Mouse (Mus musculus) kidney, postnatal 0 days (tissue): Measurements from ENCODE around the gene Golgb1. TPM values are rescaled to one million over a fixed set of nuclear protein-coding genes. Genes with fewer than 3 reads are reported as not detected.

Source experiments
- ATAC-seq: fragments of 200-750 bp; cut with Nextera tagmentation; replicated peaks from 2 replicates; pipeline ENCODE4 v1.8.0; 2017; ENCODE audit warnings: low read depth, moderate number of reproducible peaks, moderate TSS enrichment, moderate library complexity; ENCODE audit not compliant: low FRiP score
- DNase-seq: peaks from one replicate; pipeline ENCODE4 v3.0.0-alpha.2; 2016; ENCODE audit warnings: low spot score
- H3K27ac ChIP-seq: fragments of 300-500 bp; sonication (generic); 2 replicates; pipeline ENCODE4 v1.5.1; 2014; ENCODE audit warnings: mild to moderate bottlenecking
- H3K27me3 ChIP-seq: fragments of 300-500 bp; sonication (generic); 2 replicates; pipeline ENCODE4 v1.6.1; 2014; ENCODE audit warnings: low read length, mixed read lengths; ENCODE audit not compliant: insufficient read depth
- H3K36me3 ChIP-seq: fragments of 300-500 bp; sonication (generic); 2 replicates; pipeline ENCODE4 v1.6.1; 2014; ENCODE audit warnings: low read length, mixed read lengths; ENCODE audit not compliant: insufficient read depth
- H3K4me1 ChIP-seq: fragments of 300-500 bp; sonication (generic); replicated peaks from 2 replicates; pipeline ENCODE4 v1.6.1; 2014; ENCODE audit warnings: antibody characterized with exemption, low read length, mixed read lengths; ENCODE audit not compliant: insufficient read depth
- H3K4me2 ChIP-seq: fragments of 300-500 bp; sonication (generic); 2 replicates; pipeline ENCODE4 v1.6.1; 2014; ENCODE audit warnings: mild to moderate bottlenecking, low read length, moderate library complexity, mixed read lengths
- H3K4me3 ChIP-seq: fragments of 300-500 bp; sonication (generic); replicated peaks from 2 replicates; pipeline ENCODE4 v1.5.1; 2014; ENCODE audit warnings: low read depth, low read length
- H3K9ac ChIP-seq: fragments of 300-500 bp; sonication (generic); 2 replicates; pipeline ENCODE4 v1.6.1; 2014; ENCODE audit warnings: low read depth, low read length
- H3K9me3 ChIP-seq: fragments of 300-500 bp; sonication (generic); replicated peaks from 2 replicates; pipeline ENCODE4 v1.6.1; 2016; ENCODE audit warnings: low read length, inconsistent platforms, mixed read lengths
- CTCF ChIP-seq: IDR thresholded peaks from 2 replicates; pipeline ENCODE4 v1.5.1; 2016; ENCODE audit warnings: antibody characterized with exemption, low read depth, mild to moderate bottlenecking, moderate library complexity
- WGBS: fragments of 180-500 bp; shearing (Covaris S2); extraction: QIAGEN DNeasy Blood & Tissue Kit; methylation state at CpG from one replicate; pipeline ENCODE4 v1.1.7; 2014; 5-methylcytosine and 5-hydroxymethylcytosine counted together
- polyA plus RNA-seq: library from polyadenylated mRNA; unstranded; fragments of >200 nt; fragmentation: Nextera tagmentation; extraction: Ambion mirVana; gene quantifications from 2 replicates; pipeline ENCODE4 v1.2.1, GENCODE M21; 2015

Gene Golgb1
- polyA plus RNA-seq, 1 experiment from 2014 or later, result 101 TPM

DNA sequence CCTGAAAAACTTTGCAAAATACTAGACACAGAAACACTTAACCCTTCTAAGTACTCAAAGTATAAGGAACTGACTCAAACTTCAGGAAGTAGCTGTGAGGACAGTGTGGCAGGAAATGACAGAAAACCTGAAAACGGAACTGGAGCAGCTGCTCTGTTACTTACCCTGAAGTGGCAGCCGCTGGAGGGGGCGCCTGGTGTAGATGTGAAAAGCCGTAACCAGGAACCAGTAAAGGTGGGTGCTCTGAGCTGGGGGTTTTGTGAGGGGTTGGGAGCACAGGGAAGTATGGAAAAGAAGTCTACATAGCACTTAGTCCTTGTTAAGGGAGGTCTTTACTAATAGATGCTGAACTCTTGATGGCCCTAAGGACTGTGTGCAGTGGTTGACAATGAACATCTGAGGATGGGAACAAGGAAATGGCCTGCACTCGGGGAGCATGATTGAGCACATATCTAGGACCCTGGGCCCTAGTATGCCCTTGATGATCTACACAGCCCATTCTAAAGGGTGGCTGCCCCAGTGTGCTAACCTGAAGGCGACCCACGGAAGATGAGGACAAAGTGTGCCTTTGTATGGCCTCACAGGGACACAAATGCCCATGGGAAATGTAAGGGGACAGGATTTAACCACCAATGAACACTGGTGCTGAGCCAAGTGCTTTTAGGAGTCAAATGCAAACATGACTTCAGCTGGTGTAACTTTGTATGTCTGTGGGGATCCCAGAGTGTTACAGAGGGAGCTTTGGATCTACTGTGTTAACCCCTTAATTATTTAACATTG, 60.1 kb downstream of the Golgb1 start, which contains the start of gene Hcls1:
Hcls1 (plus strand) TSS at position 143 of the 780 bp plus-strand sequence.
- no peak within 1 kb of the TSS for H3K9ac ChIP-seq
- TF ChIP-seq CTCF, result no peak
- no peak within 1 kb of the TSS for H3K4me2 ChIP-seq
- no peak within 1 kb of the TSS for H3K4me3 ChIP-seq
- H3K4me1 ChIP-seq, result no peaks in the 10 kb centered on the region
- DNase-seq (peak; percentile 37), ATAC-seq (no peak)
- peaks cover 24% of the 10 kb centered on the region; the same call in 1 of the 2 replicates for H3K36me3 ChIP-seq
- H3K27me3 ChIP-seq, result no peaks in the 10 kb centered on the region
- WGBS, result 71% methylated on average over 7 of the region's 7 CpGs
- H3K9me3 ChIP-seq, result no peaks in the 10 kb centered on the region
- peak within 1 kb of the TSS; percentile 50; the same call in 1 of the 2 replicates for H3K27ac ChIP-seq

DNA sequence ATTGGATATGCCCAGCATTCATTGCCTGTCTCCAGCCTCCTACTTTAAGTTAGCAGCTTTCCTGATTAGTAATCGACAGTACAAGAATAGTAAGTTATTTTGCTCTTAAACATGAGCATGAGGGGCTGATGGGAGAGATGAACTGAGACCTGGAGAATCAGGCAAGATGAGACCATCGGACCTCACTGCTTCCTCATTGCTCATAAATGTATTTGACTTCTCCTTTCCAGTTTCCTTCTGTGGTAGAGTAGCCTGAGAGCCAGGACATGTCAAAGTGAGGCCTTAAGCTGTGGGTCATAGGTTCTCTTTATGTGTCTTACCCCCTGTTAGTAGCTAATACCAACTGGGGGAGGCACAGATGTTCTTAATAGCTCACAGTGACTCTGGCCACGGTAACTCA, 60.9 kb downstream of the Golgb1 start:
- DNase-seq (no peak), ATAC-seq (no peak)
- H3K27ac ChIP-seq, result no peak overlapping the region
- no peak overlapping the region for H3K4me2 ChIP-seq
- 79% methylated on average over 3 of the region's 3 CpGs for WGBS
- no peaks in the 10 kb centered on the region for H3K27me3 ChIP-seq
- no peak overlapping the region for H3K4me3 ChIP-seq
- no peaks in the 10 kb centered on the region for H3K9me3 ChIP-seq
- peaks cover 19% of the 10 kb centered on the region; the same call in 1 of the 2 replicates for H3K36me3 ChIP-seq
- no peaks in the 10 kb centered on the region for H3K4me1 ChIP-seq
- no peak for TF ChIP-seq CTCF
- H3K9ac ChIP-seq, result no peak overlapping the region

- no peak overlapping the region for H3K27ac ChIP-seq
- H3K9ac ChIP-seq, result no peak overlapping the region
- ATAC-seq (no peak), DNase-seq (peak; percentile 13)
- WGBS, result 69% methylated on average over 6 of the region's 6 CpGs
- no peaks in the 10 kb centered on the region for H3K27me3 ChIP-seq
- no peak overlapping the region for H3K4me3 ChIP-seq
- H3K4me2 ChIP-seq, result no peak overlapping the region
- no peaks in the 10 kb centered on the region for H3K4me1 ChIP-seq
- TF ChIP-seq CTCF, result no peak
- no peaks in the 10 kb centered on the region for H3K36me3 ChIP-seq
- no peaks in the 10 kb centered on the region for H3K9me3 ChIP-seq
Measured at GRCm38 (mm10) chr16:36941137-36941727, 66.3 kb downstream of the Golgb1 start.

GRCm38 (mm10) chr16:36941895-36942294, 67.0 kb downstream of the Golgb1 start:
- DNase-seq (no peak), ATAC-seq (no peak)
- H3K4me3 ChIP-seq, result no peak overlapping the region
- no peaks in the 10 kb centered on the region for H3K9me3 ChIP-seq
- 76% methylated on average over 4 of the region's 4 CpGs for WGBS
- no peak for TF ChIP-seq CTCF
- no peak overlapping the region for H3K9ac ChIP-seq
- H3K36me3 ChIP-seq, result no peaks in the 10 kb centered on the region
- H3K4me1 ChIP-seq, result no peaks in the 10 kb centered on the region
- no peak overlapping the region for H3K27ac ChIP-seq
- no peaks in the 10 kb centered on the region for H3K27me3 ChIP-seq
- no peak overlapping the region for H3K4me2 ChIP-seq

GRCm38 (mm10) chr16:36943591-36943990, 68.7 kb downstream of the Golgb1 start:
- Histone ChIP-seq H3K27ac (no peak overlapping the region), H3K9me3 (no peaks in the 10 kb centered on the region), H3K4me3 (no peak overlapping the region), H3K4me2 (no peak overlapping the region), H3K9ac (no peak overlapping the region), H3K27me3 (no peaks in the 10 kb centered on the region), H3K36me3 (no peaks in the 10 kb centered on the region), H3K4me1 (no peaks in the 10 kb centered on the region)
- 88% methylated on average over 3 of the region's 3 CpGs for WGBS
- ATAC-seq, result no peak
- DNase-seq, result no peak
- TF ChIP-seq CTCF, result no peak

GRCm38 (mm10) chr16:36944895-36945424, 70.0 kb downstream of the Golgb1 start:
- no peak for ATAC-seq
- H3K4me2 ChIP-seq, result no peak overlapping the region
- no peak for DNase-seq
- no peaks in the 10 kb centered on the region for H3K4me1 ChIP-seq
- peak; percentile 6; the same call in 1 of the 2 replicates for TF ChIP-seq CTCF
- H3K27me3 ChIP-seq, result no peaks in the 10 kb centered on the region
- no peak overlapping the region for H3K4me3 ChIP-seq
- H3K27ac ChIP-seq, result no peak overlapping the region
- H3K9ac ChIP-seq, result no peak overlapping the region
- H3K9me3 ChIP-seq, result no peaks in the 10 kb centered on the region
- 52% methylated on average over 12 of the region's 12 CpGs for WGBS
- no peaks in the 10 kb centered on the region for H3K36me3 ChIP-seq
